Mouse (Mus musculus) megakaryocyte, embryonic 14.5 days (primary cell): Measurements from ENCODE around the gene Ugp2.

ENCODE experiments used
- FLI1 ChIP-seq: IDR thresholded peaks from 2 replicates; pipeline ENCODE4 v1.6.1; 2012; ENCODE audit warnings: low read length, inconsistent platforms, mixed read lengths
- GATA1 ChIP-seq: IDR thresholded peaks from 3 replicates; pipeline ENCODE4 v1.6.1; 2012; ENCODE audit warnings: mixed read lengths, low read length, inconsistent platforms, borderline replicate concordance

GRCm38 (mm10) chr11:21339088-21339487, 31.9 kb downstream of the Ugp2 start:
- TF ChIP-seq GATA1 (no peak), FLI1 (no peak)
